Mouse (Mus musculus): Measurements from ENCODE around the gene Tacc2. TPM values are rescaled to one million over a fixed set of nuclear protein-coding genes. Genes with fewer than 3 reads are reported as not detected.

Gene Tacc2
- polyA plus RNA-seq, 1 experiment: 80.9 TPM

GRCm38 (mm10) chr7:130650621-130651020 lies 73.4 kb downstream of the Tacc2 start:
- Histone ChIP-seq H3K9ac (ENCODE audit: low read depth, poor library complexity, severe bottlenecking) (no peak overlapping the region), H3K27me3 (ENCODE audit: control insufficient read depth, insufficient read depth, low read length, poor library complexity, severe bottlenecking) (no peaks in the 10 kb centered on the region), H3K4me1 (ENCODE audit: control insufficient read depth, insufficient read depth, low read length) (no peaks in the 10 kb centered on the region), H3K27ac (ENCODE audit: insufficient read depth, low read length) (no peak overlapping the region), H3K9me3 (replicated peaks; ENCODE audit: control insufficient read depth, insufficient read depth, low read length, poor library complexity, severe bottlenecking) (no peaks in the 10 kb centered on the region), H3K4me3 (ENCODE audit: low read depth, low read length) (no peak overlapping the region), H3K36me3 (ENCODE audit: control insufficient read depth, insufficient read depth, low read length, poor library complexity, severe bottlenecking) (no peaks in the 10 kb centered on the region)
- TF ChIP-seq POLR2A (IDR thresholded peaks at IDR 0.05; ENCODE audit: insufficient read depth, low read length) (no peak), EP300 (IDR thresholded peaks at IDR 0.05; ENCODE audit: insufficient read depth, low read depth, low read length) (no peak), CTCF (IDR thresholded peaks at IDR 0.05; ENCODE audit: low read depth, low read length) (no peak)

- H3K27me3 ChIP-seq (ENCODE audit: control insufficient read depth, insufficient read depth, low read length, poor library complexity, severe bottlenecking): no peaks in the 10 kb centered on the region
- H3K9ac ChIP-seq (ENCODE audit: low read depth, poor library complexity, severe bottlenecking): no peak overlapping the region
- TF ChIP-seq EP300 (IDR thresholded peaks at IDR 0.05; ENCODE audit: insufficient read depth, low read depth, low read length) (no peak), POLR2A (IDR thresholded peaks at IDR 0.05; ENCODE audit: insufficient read depth, low read length) (no peak), CTCF (IDR thresholded peaks at IDR 0.05; ENCODE audit: low read depth, low read length) (no peak)
- no peaks in the 10 kb centered on the region for H3K36me3 ChIP-seq (ENCODE audit: control insufficient read depth, insufficient read depth, low read length, poor library complexity, severe bottlenecking)
- no peak overlapping the region for H3K4me3 ChIP-seq (ENCODE audit: low read depth, low read length)
- no peaks in the 10 kb centered on the region for H3K4me1 ChIP-seq (ENCODE audit: control insufficient read depth, insufficient read depth, low read length)
- no peak overlapping the region for H3K27ac ChIP-seq (ENCODE audit: insufficient read depth, low read length)
- H3K9me3 ChIP-seq (replicated peaks; ENCODE audit: control insufficient read depth, insufficient read depth, low read length, poor library complexity, severe bottlenecking): no peaks in the 10 kb centered on the region
Measured at GRCm38 (mm10) chr7:130653036-130653555, 75.9 kb downstream of the Tacc2 start.

- Histone ChIP-seq H3K9ac (ENCODE audit: low read depth, poor library complexity, severe bottlenecking) (no peak overlapping the region), H3K4me1 (ENCODE audit: control insufficient read depth, insufficient read depth, low read length) (no peaks in the 10 kb centered on the region), H3K9me3 (replicated peaks; ENCODE audit: control insufficient read depth, insufficient read depth, low read length, poor library complexity, severe bottlenecking) (no peaks in the 10 kb centered on the region), H3K27me3 (ENCODE audit: control insufficient read depth, insufficient read depth, low read length, poor library complexity, severe bottlenecking) (no peaks in the 10 kb centered on the region), H3K36me3 (ENCODE audit: control insufficient read depth, insufficient read depth, low read length, poor library complexity, severe bottlenecking) (no peaks in the 10 kb centered on the region), H3K4me3 (ENCODE audit: low read depth, low read length) (no peak overlapping the region), H3K27ac (ENCODE audit: insufficient read depth, low read length) (no peak overlapping the region)
- TF ChIP-seq POLR2A (IDR thresholded peaks at IDR 0.05; ENCODE audit: insufficient read depth, low read length): no peak
- no peak for TF ChIP-seq EP300 (IDR thresholded peaks at IDR 0.05; ENCODE audit: insufficient read depth, low read depth, low read length)
- TF ChIP-seq CTCF (IDR thresholded peaks at IDR 0.05; ENCODE audit: low read depth, low read length): no peak
Measured at GRCm38 (mm10) chr7:130654562-130654961, 77.3 kb downstream of the Tacc2 start.

GRCm38 (mm10) chr7:130656965-130657364 lies 79.7 kb downstream of the Tacc2 start:
- H3K9ac ChIP-seq (ENCODE audit: low read depth, poor library complexity, severe bottlenecking): no peak overlapping the region
- TF ChIP-seq CTCF (IDR thresholded peaks at IDR 0.05; ENCODE audit: low read depth, low read length) (no peak), POLR2A (IDR thresholded peaks at IDR 0.05; ENCODE audit: insufficient read depth, low read length) (no peak), EP300 (IDR thresholded peaks at IDR 0.05; ENCODE audit: insufficient read depth, low read depth, low read length) (no peak)
- H3K27me3 ChIP-seq (ENCODE audit: control insufficient read depth, insufficient read depth, low read length, poor library complexity, severe bottlenecking): no peaks in the 10 kb centered on the region
- H3K36me3 ChIP-seq (ENCODE audit: control insufficient read depth, insufficient read depth, low read length, poor library complexity, severe bottlenecking): no peaks in the 10 kb centered on the region
- H3K4me3 ChIP-seq (ENCODE audit: low read depth, low read length): no peak overlapping the region
- H3K9me3 ChIP-seq (replicated peaks; ENCODE audit: control insufficient read depth, insufficient read depth, low read length, poor library complexity, severe bottlenecking): no peaks in the 10 kb centered on the region
- no peak overlapping the region for H3K27ac ChIP-seq (ENCODE audit: insufficient read depth, low read length)
- H3K4me1 ChIP-seq (ENCODE audit: control insufficient read depth, insufficient read depth, low read length): peaks cover under 1% of the 10 kb centered on the region

- no peak overlapping the region for H3K4me3 ChIP-seq (ENCODE audit: low read depth, low read length)
- no peaks in the 10 kb centered on the region for H3K9me3 ChIP-seq (replicated peaks; ENCODE audit: control insufficient read depth, insufficient read depth, low read length, poor library complexity, severe bottlenecking)
- H3K4me1 ChIP-seq (ENCODE audit: control insufficient read depth, insufficient read depth, low read length): peaks cover 2% of the 10 kb centered on the region
- TF ChIP-seq POLR2A (IDR thresholded peaks at IDR 0.05; ENCODE audit: insufficient read depth, low read length): no peak
- no peak for TF ChIP-seq EP300 (IDR thresholded peaks at IDR 0.05; ENCODE audit: insufficient read depth, low read depth, low read length)
- no peak for TF ChIP-seq CTCF (IDR thresholded peaks at IDR 0.05; ENCODE audit: low read depth, low read length)
- no peaks in the 10 kb centered on the region for H3K36me3 ChIP-seq (ENCODE audit: control insufficient read depth, insufficient read depth, low read length, poor library complexity, severe bottlenecking)
- no peak overlapping the region for H3K27ac ChIP-seq (ENCODE audit: insufficient read depth, low read length)
- H3K9ac ChIP-seq (ENCODE audit: low read depth, poor library complexity, severe bottlenecking): no peak overlapping the region
- no peaks in the 10 kb centered on the region for H3K27me3 ChIP-seq (ENCODE audit: control insufficient read depth, insufficient read depth, low read length, poor library complexity, severe bottlenecking)
Measured at GRCm38 (mm10) chr7:130657751-130658150, 80.5 kb downstream of the Tacc2 start.

- Histone ChIP-seq H3K4me3 (ENCODE audit: low read depth, low read length) (no peak overlapping the region), H3K27me3 (ENCODE audit: control insufficient read depth, insufficient read depth, low read length, poor library complexity, severe bottlenecking) (no peaks in the 10 kb centered on the region), H3K9me3 (replicated peaks; ENCODE audit: control insufficient read depth, insufficient read depth, low read length, poor library complexity, severe bottlenecking) (no peaks in the 10 kb centered on the region), H3K9ac (ENCODE audit: low read depth, poor library complexity, severe bottlenecking) (no peak overlapping the region), H3K27ac (ENCODE audit: insufficient read depth, low read length) (no peak overlapping the region), H3K36me3 (ENCODE audit: control insufficient read depth, insufficient read depth, low read length, poor library complexity, severe bottlenecking) (no peaks in the 10 kb centered on the region), H3K4me1 (ENCODE audit: control insufficient read depth, insufficient read depth, low read length) (peaks cover 2% of the 10 kb centered on the region)
- TF ChIP-seq EP300 (IDR thresholded peaks at IDR 0.05; ENCODE audit: insufficient read depth, low read depth, low read length) (no peak), CTCF (IDR thresholded peaks at IDR 0.05; ENCODE audit: low read depth, low read length) (no peak), POLR2A (IDR thresholded peaks at IDR 0.05; ENCODE audit: insufficient read depth, low read length) (no peak)
Measured at GRCm38 (mm10) chr7:130659129-130659528, 81.9 kb downstream of the Tacc2 start.

Data from ES-Bruce4 (cell line).